Mouse (Mus musculus) naive thymus-derived CD4-positive, alpha-beta T cell, adult 2 months (primary cell): ENCODE data around the gene Ralgps1.

Experiments used
- DNase-seq: peaks from one replicate; pipeline ENCODE4 v3.0.0-alpha.2; 2011; ENCODE audit warnings: low read depth

The Ralgps1 gene

DNA sequence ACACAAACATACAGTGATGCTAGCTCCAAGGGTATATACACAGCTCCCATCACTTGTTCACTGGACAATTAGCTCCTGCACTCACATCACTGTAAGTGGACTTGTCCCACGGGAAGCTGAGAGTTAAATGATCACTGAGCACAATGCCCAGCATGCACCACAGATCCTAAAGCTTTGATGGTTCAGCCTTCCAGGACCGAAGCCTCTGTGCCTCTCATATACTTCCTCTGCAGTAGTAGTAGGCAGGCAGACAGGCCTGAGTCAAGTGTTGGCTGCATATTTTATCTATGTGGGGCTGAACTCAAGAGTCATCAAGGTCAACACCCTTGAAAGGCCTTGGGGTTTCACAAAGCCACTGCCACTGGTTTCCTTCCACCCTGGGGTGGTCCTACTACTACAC, 49.6 kb downstream of the Ralgps1 start:
- no peak for DNase-seq

DNA sequence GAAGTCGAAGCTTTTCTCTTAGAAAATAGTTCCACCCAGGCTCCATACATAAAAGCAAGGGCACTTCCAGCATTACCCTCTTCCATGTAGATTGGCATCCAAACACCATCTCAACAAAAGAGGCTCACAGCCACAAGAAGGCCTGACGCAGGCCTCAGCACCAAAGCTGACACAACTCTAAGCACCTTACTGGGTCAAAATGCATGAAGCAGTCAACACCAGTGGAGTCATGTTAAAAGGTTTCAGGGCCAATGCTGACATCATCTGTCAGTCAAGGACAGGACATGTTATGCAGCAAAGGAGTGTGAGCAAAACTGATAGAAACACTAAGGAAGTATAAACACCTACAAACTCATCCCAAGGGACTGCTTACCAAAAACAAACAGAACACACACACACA, 50.3 kb downstream of the Ralgps1 start:
- no peak for DNase-seq

GRCm38 (mm10) chr2:33320568-33320967, 50.7 kb downstream of the Ralgps1 start:
- DNase-seq = no peak

DNA sequence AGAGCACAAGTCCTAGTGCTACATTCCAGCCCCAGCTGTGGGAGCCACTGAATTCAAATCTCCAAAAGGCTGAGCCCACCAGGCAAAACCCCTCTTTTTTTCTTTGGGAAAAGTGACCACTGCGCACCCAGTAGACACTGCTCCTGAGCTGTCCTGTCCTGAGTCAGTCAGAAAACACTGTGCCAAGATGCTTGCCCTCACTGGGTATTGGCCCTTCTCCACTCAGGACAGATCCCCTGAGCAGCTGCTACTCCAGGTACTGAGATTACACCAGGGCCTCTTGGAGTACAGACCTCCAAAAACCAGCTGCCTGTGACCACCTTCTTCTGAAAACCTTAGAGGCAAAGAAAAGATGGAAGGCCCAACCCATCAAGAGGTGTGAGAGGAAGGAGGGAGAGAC, 51.4 kb downstream of the Ralgps1 start:
- no peak for DNase-seq

- no peak for DNase-seq
These were observed 51.8 kb downstream of the Ralgps1 start for GRCm38 (mm10) chr2:33319455-33319854.

- no peak for DNase-seq
These were observed 52.8 kb downstream of the Ralgps1 start for GRCm38 (mm10) chr2:33318491-33318964.

DNA sequence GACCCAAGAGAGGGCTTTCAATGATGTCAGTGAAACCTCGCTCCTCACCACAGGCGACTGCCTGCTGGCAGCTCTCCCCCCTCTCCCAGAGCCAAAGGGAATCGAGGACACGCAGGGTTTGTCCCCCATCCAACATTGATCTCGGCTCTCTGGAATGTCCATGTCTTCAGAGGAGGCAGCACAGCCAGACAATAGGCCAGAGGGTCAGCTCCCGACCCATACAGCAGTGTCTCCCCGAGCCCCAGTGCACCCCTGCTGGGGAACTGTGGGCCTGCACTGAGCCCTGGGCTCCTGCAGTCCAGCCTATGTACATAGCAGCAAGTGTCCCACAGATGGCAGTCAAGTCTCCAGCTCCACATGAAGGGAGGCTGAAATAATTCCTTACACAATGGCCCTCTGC, 54.8 kb downstream of the Ralgps1 start:
- DNase-seq = no peak

- DNase-seq = no peak
These were observed 55.3 kb downstream of the Ralgps1 start for GRCm38 (mm10) chr2:33316063-33316405.

DNA sequence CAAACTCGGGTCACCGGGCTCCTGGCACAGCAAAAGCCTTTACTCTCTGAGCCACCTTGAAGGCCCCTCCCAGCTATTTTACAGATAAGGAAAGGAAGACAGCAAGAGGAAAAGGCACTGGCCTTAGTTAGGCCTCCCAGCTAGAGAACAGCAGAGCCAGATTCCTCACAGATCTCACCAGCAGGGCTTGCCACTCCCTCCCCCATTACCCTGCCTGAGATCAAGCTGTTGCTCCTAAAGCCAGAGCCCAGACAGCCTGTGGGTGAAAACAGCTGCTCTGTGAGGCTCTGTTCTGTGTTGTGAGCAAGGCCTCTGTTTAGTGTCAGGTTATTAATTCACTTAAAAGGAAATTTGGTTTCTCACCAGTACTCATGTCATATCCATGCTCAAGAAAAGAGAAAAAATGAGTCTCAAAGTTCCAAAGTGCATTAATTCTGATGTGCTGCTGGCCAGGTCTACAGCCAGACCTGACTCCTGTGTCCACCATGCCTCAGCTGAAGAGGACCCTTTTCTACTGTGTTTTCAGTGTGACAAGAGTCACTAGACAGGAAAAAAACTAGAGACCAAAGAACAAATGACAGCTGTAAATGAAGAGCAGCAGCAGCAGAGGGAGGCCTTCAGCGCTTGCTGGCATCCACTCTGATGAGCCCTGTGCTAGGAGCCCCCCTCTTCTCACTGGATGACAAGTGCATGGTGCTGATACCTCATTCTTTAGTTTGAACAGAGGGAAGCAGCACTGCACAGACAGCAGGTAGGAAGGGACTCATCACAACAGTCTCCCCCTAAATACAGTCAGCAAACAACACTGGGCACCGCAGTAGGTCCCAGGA, 55.8 kb downstream of the Ralgps1 start:
- DNase-seq = no peak

DNA sequence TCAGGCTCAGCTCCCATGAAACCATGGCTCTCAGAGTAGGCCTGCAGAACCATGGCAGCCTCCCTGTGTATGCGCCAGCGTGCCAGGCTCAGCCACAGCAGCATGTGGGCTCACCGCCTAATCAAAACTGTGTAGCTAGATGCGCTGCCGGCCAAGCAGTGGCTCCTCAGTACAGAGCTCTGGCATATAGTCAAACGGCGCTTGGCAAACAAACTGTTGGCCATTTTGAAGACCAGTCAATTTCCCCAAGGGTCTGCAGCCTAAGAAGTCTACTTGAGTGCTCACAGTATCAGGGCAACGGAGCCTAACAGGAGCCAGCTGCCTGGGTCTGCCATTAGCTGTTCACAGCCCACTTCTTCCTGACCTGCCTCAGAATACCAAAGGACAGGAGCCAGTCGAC, 61.9 kb downstream of the Ralgps1 start:
- no peak for DNase-seq

DNA sequence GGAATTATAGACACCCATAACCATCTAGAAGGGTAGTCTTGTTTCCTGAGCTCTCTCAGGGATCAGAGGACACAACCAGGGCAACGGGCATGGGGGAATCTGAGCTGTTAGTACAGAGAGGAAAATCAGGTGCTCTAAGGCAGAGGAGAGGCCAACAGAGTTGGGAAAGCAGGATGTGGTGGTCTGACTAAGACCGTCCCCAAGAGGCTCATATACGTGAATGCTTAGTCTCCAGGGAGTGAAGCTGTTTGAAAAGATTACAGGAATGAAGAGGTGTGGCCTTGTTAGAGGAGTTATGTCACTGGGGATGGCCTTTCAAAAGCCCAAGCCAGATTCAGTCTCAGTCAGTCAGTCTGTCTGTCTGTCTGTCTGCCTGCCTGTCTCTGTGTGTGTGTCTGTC, 64.7 kb downstream of the Ralgps1 start:
- no peak for DNase-seq

- no peak for DNase-seq
These were observed 67.8 kb downstream of the Ralgps1 start for GRCm38 (mm10) chr2:33303416-33303947.

DNA sequence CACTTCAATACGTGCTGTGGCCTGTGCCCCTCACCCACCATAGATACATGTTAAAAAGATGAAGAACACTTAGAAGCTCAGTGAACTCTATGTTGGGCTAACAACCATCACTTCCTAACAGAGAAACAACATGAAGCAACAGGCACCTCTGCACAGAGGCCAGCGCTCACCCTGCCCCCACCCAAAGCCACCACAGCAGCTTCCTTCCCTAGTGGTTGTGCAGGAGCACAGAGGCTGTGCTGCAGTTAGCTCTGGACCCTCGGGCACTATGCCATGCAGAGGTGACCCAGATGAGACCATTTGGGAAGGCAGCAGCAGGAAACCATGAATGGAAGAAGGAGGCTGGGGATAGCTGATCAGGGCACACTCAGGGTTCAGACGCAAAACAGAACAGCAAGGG, 68.5 kb downstream of the Ralgps1 start:
- DNase-seq = peak; percentile 7

GRCm38 (mm10) chr2:33302405-33302804, 68.9 kb downstream of the Ralgps1 start:
- DNase-seq = no peak

GRCm38 (mm10) chr2:33300371-33301046, 70.8 kb downstream of the Ralgps1 start:
- no peak for DNase-seq

- DNase-seq = no peak
These were observed 72.4 kb downstream of the Ralgps1 start for GRCm38 (mm10) chr2:33298928-33299327.

- DNase-seq = no peak
These were observed 76.2 kb downstream of the Ralgps1 start for GRCm38 (mm10) chr2:33295115-33295514.

- no peak for DNase-seq
These were observed 79.2 kb downstream of the Ralgps1 start for GRCm38 (mm10) chr2:33292057-33292456.

GRCm38 (mm10) chr2:33290491-33290890, 80.8 kb downstream of the Ralgps1 start:
- no peak for DNase-seq

GRCm38 (mm10) chr2:33288837-33289236, 82.4 kb downstream of the Ralgps1 start:
- DNase-seq = no peak

- no peak for DNase-seq
These were observed 87.6 kb downstream of the Ralgps1 start for GRCm38 (mm10) chr2:33283674-33284073.

- no peak for DNase-seq
These were observed 88.4 kb downstream of the Ralgps1 start for GRCm38 (mm10) chr2:33282877-33283276.

GRCm38 (mm10) chr2:33281807-33282206, 89.5 kb downstream of the Ralgps1 start:
- no peak for DNase-seq
